Mouse (Mus musculus) cerebellum, postnatal 4 days (tissue): ENCODE results near the gene Siah1a.

ENCODE experiments used
- DNase-seq, 2 experiments: peaks; one replicate each; pipeline ENCODE4 v3.0.0; 2022; ENCODE audit warnings: low spot score in 2 of 2, mixed read lengths in 1 of 2

The Siah1a gene

GRCm38 (mm10) chr8:86745221-86745934 lies at the start of gene Siah1a, which contains the start of gene Gm10638:
TSS of gene Siah1a (minus strand) at chr8:86745934.
TSS of gene Gm10638 (plus strand) at chr8:86745699.
- peak; percentile 42 to 55 for DNase-seq

- DNase-seq, result no peak
Measured at GRCm38 (mm10) chr8:86794716-86795115, 49.0 kb upstream of the Siah1a start.

- DNase-seq, result no peak
Measured at GRCm38 (mm10) chr8:86791542-86791941, 45.8 kb upstream of the Siah1a start.

GRCm38 (mm10) chr8:86789576-86789975 lies 43.8 kb upstream of the Siah1a start:
- DNase-seq, result no peak

- DNase-seq, result no peak
Measured at GRCm38 (mm10) chr8:86787891-86788420, 42.2 kb upstream of the Siah1a start.

- DNase-seq, result no peak
Measured at GRCm38 (mm10) chr8:86786498-86786897, 40.8 kb upstream of the Siah1a start.

- DNase-seq, result no peak
Measured at GRCm38 (mm10) chr8:86781094-86781493, 35.4 kb upstream of the Siah1a start.

GRCm38 (mm10) chr8:86779207-86779606 lies 33.5 kb upstream of the Siah1a start:
- DNase-seq, result no peak

GRCm38 (mm10) chr8:86769945-86770715 lies 24.4 kb upstream of the Siah1a start:
- DNase-seq, result no peak

GRCm38 (mm10) chr8:86768499-86768898 lies 22.8 kb upstream of the Siah1a start:
- DNase-seq, result no peak

- no peak for DNase-seq
Measured at GRCm38 (mm10) chr8:86766548-86767211, 20.9 kb upstream of the Siah1a start.

GRCm38 (mm10) chr8:86765669-86766068 lies 19.9 kb upstream of the Siah1a start:
- no peak for DNase-seq

- DNase-seq, result no peak
Measured at GRCm38 (mm10) chr8:86765155-86765554, 19.4 kb upstream of the Siah1a start.

GRCm38 (mm10) chr8:86762806-86763205 lies 17.1 kb upstream of the Siah1a start:
- no peak for DNase-seq

GRCm38 (mm10) chr8:86760746-86761145 lies 15.0 kb upstream of the Siah1a start:
- DNase-seq, result no peak

- no peak for DNase-seq
Measured at GRCm38 (mm10) chr8:86759090-86759491, 13.4 kb upstream of the Siah1a start.

- DNase-seq, result no peak
Measured at GRCm38 (mm10) chr8:86758651-86759050, 12.9 kb upstream of the Siah1a start.

- peak in 1 of 2 experiments; percentile 4 for DNase-seq
Measured at GRCm38 (mm10) chr8:86756948-86757733, 11.4 kb upstream of the Siah1a start.

GRCm38 (mm10) chr8:86749842-86750241 lies 4.1 kb upstream of the Siah1a start:
- no peak for DNase-seq

GRCm38 (mm10) chr8:86746511-86746910 lies 777 bp upstream of the Siah1a start:
- DNase-seq, result peak in 1 of 2 experiments; percentile 10

- DNase-seq, result peak; percentile 92 to 96
Measured at GRCm38 (mm10) chr8:86745935-86746441, 254 bp upstream of the Siah1a start.
